Mouse (Mus musculus) thymus, adult 2 months (tissue): ENCODE measurements around the gene Depdc5.

Experiments used
- CTCF ChIP-seq: fragments of 200-500 bp; IDR thresholded peaks from 2 replicates; pipeline ENCODE4 v1.5.1; 2012; ENCODE audit warnings: mild to moderate bottlenecking, control low read depth, low read length, moderate library complexity, borderline replicate concordance; ENCODE audit not compliant: control insufficient read depth, poor library complexity, insufficient read depth; ENCODE audit errors: extremely low read depth
- POLR2A ChIP-seq: fragments of 200-500 bp; IDR thresholded peaks from 2 replicates; pipeline ENCODE4 v1.6.1; 2012; ENCODE audit warnings: mild to moderate bottlenecking, low read length, control low read depth, moderate library complexity; ENCODE audit not compliant: control insufficient read depth, poor library complexity, insufficient read depth; ENCODE audit errors: extremely low read depth

DNA sequence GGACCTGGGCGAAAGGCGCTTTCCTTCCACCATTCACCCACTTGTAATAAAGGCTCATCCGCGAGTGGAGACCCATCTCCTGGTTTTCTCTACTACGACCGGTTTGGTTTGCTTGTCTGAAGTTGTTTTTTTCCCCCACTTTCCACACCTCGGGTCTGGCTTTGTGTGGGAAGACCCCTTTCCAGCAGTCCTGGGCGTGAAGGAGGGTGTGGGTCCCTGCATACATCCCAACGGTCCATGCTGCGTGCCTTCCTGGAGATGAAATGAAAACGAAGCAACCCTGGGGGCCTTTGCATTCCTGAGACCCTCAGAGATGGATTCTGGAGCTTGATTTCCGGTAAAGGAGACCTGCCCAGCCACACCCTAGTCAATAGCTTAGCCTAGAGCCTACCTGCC is 155.9 kb downstream of the Depdc5 start:
- TF ChIP-seq CTCF = no peak
- no peak for TF ChIP-seq POLR2A
